22 mouse cellular contexts compared by ENCODE assay signal in genomic region chr17:51879171-51879570, GRCm38 (mm10). TPM values are rescaled to one million over a fixed set of nuclear protein-coding genes. Genes with fewer than 3 reads are reported as not detected.
DNase-seq lines count a peak whose midpoint lies in the region; ATAC-seq lines count a peak whose summit lies in the region.
"Had no signal": no experiment of that assay in that cellular context is flagged by ENCODE, and none has a peak within 500 bp of the region (broad histone marks: within the 10 kb centered on the region; RNA-seq: fewer than 3 reads in every experiment).

No protein-coding gene starts in this region.

- no peak overlapping the region for H3K9ac ChIP-seq in hindbrain, embryonic 12.5 days
- H3K9ac ChIP-seq: forebrain, embryonic 12.5 days; heart, embryonic 12.5 days; limb, embryonic 13.5 days; liver, embryonic 14.5 days; neural tube, embryonic 12.5 days had no signal

- no peaks in the 10 kb centered on the region for H3K36me3 ChIP-seq in hindbrain, embryonic 12.5 days
- H3K36me3 ChIP-seq: embryonic facial prominence, embryonic 10.5 days; forebrain, embryonic 12.5 days; G1E; heart, embryonic 12.5 days; limb, embryonic 13.5 days; neural tube, embryonic 12.5 days had no signal

- H3K27ac ChIP-seq in hindbrain, embryonic 12.5 days = no peak overlapping the region
- H3K27ac ChIP-seq: embryonic facial prominence, embryonic 10.5 days; forebrain, embryonic 12.5 days; limb, embryonic 13.5 days; liver, embryonic 14.5 days; neural tube, embryonic 12.5 days had no signal

- H3K4me2 ChIP-seq in hindbrain, embryonic 12.5 days (replicated peaks) = no peak overlapping the region
- H3K4me2 ChIP-seq: forebrain, embryonic 12.5 days; heart, embryonic 12.5 days; limb, embryonic 13.5 days; neural tube, embryonic 12.5 days had no signal

- 82% methylated on average over 2 of the region's 2 CpGs for WGBS in hindbrain, embryonic 12.5 days

- peak; percentile 66 for ATAC-seq in inflammation-experienced regulatory T-cells, adult 6 months
- ATAC-seq in hindbrain, embryonic 12.5 days (ENCODE audit: low FRiP score) = no peak
- ATAC-seq: hindbrain, embryonic 16.5 days had no signal

- peak; percentile 38 to 42 for DNase-seq in spleen, postnatal 36 days (ENCODE audit: low spot score in 2 of 2)
- DNase-seq in spleen, adult 12 weeks (ENCODE audit: low spot score) = no peak
- peak; percentile 78 to 79 for DNase-seq in thymus, postnatal 10 days (ENCODE audit: low spot score in 2 of 2)
- no peak for DNase-seq in embryo, embryonic 11 days
- no peak for DNase-seq in cerebellum, postnatal 25 days
- DNase-seq: adrenal gland, postnatal 36 days; cerebellum, adult 18-20 months; heart, postnatal 4 days; kidney, adult 11 months; layer of hippocampus, postnatal 36 days; lung, postnatal 10 days; right cerebral cortex, postnatal 4 days had no signal

- no peaks in the 10 kb centered on the region for H3K9me3 ChIP-seq in hindbrain, embryonic 12.5 days (replicated peaks)
- H3K9me3 ChIP-seq: embryonic facial prominence, embryonic 10.5 days; forebrain, embryonic 12.5 days; heart, embryonic 12.5 days; limb, embryonic 13.5 days; neural tube, embryonic 12.5 days had no signal

- no peaks in the 10 kb centered on the region for H3K27me3 ChIP-seq in hindbrain, embryonic 12.5 days
- H3K27me3 ChIP-seq: limb, embryonic 13.5 days; neural tube, embryonic 12.5 days had no signal

- no peaks in the 10 kb centered on the region for H3K4me1 ChIP-seq in hindbrain, embryonic 12.5 days
- H3K4me1 ChIP-seq: embryonic facial prominence, embryonic 10.5 days; limb, embryonic 13.5 days; neural tube, embryonic 12.5 days had no signal

- no peak overlapping the region for H3K4me3 ChIP-seq in hindbrain, embryonic 12.5 days
- H3K4me3 ChIP-seq: embryonic facial prominence, embryonic 10.5 days; forebrain, embryonic 12.5 days; heart, embryonic 12.5 days; limb, embryonic 13.5 days; neural tube, embryonic 12.5 days had no signal

RNA-seq across cellular contexts. Expression of gene Satb1, which starts 46.1 kb away (rescaled TPM):
- polyA plus RNA-seq in inflammation-experienced regulatory T-cells, adult 6 months (2017; shearing (Covaris generic)) = 10 to 100 TPM; 17.0 to 63.3 (median 36.8) TPM
- polyA plus RNA-seq in hindbrain, embryonic 12.5 days (2016; fragmentation: Nextera tagmentation; extraction: Ambion mirVana) = 30.7 and 33.6 TPM in 2 replicates
- polyA plus RNA-seq: G1E had no signal

Comparison
In these comparisons a context has a peak if more than half of its experiments do, and no peak if none do; other contexts are left out.
1. DNase-seq: peak in spleen, postnatal 36 days (2 of 2) and thymus, postnatal 10 days (2 of 2); none in spleen, adult 12 weeks (single experiment), embryo, embryonic 11 days (single experiment) and cerebellum, postnatal 25 days (0 of 2).